Mouse (Mus musculus): ENCODE data around the gene Pim3. TPM values are rescaled to one million over a fixed set of nuclear protein-coding genes. Genes with fewer than 3 reads are reported as not detected.

Gene Pim3
- total RNA-seq, 2 experiments from 2014 or later = 13.4 to 26.0 TPM

DNA sequence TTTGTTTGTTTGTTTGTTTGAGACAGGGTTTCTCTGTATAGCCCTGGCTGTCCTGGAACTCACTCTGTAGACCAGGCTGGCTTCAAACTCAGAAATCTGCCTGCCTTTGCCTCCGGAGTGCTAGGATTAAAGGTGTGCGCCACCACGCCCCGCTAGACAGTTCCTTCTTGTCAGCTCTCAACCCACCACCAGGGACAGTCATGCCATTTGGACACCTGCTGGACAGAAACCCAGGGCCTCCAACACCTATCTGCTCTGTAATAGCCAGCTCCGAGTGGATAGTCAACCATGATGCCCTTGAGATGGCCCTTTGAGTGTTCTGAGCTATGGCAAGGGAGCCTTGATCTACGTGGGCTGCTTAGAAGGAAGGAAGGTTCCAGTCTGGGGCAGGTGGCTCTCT is 26.0 kb upstream of the Pim3 start:
- intact Hi-C loops (cut with DNase I; ENCODE audit: low total_unique reads) = no loop called here
- DNase-seq = no peak

- intact Hi-C loops (cut with DNase I; ENCODE audit: low total_unique reads) = no loop called here
- DNase-seq = no peak
Measured at GRCm38 (mm10) chr15:88836571-88836970, 25.4 kb upstream of the Pim3 start.

- intact Hi-C loops (cut with DNase I; ENCODE audit: low total_unique reads) = no loop called here
- peak; percentile 65 for DNase-seq
Measured at GRCm38 (mm10) chr15:88837199-88837932, 24.6 kb upstream of the Pim3 start.

DNA sequence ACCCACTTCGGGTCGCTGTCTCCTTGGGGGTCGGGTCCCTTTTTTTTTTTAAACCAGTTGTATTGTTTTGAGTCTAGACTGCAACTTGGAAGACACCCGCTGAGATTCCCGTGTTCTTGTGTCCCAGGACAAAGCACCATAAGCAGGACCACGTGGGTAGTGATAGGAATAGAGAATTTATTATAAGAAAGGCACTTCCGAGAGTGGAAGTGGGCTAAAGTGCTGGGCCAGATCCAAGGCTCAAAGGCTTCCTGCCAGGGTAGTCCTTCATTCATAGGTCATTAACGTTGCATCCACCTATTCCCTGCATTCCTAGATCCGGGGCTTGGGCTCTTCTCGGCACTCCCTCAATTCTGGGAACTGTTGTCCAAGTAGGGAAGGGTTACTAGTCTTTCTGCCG is 24.0 kb upstream of the Pim3 start:
- no peak for DNase-seq
- intact Hi-C loops (cut with DNase I; ENCODE audit: low total_unique reads) = no loop called here

DNA sequence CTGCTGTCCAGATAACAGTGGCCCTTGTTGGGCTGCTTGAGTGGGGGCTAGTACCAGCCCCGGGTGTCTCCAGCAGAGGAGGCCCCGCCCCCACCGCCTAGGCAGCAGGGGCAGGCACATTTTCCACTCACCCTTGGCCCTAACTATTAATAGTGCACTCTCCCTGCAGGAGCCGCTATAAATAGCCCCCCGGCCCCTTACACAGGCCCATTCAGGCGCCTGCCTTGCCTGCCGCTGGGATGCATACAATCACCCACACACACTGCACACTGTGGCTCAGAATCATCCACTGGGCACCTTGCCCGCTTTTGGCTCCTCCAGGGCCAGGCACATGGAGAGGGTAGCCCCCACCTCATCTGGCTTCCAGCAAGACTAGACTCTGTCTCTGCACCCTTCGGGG is 22.7 kb upstream of the Pim3 start:
- peak; percentile 73 for DNase-seq
- intact Hi-C loops (cut with DNase I; ENCODE audit: low total_unique reads) = no loop called here

DNA sequence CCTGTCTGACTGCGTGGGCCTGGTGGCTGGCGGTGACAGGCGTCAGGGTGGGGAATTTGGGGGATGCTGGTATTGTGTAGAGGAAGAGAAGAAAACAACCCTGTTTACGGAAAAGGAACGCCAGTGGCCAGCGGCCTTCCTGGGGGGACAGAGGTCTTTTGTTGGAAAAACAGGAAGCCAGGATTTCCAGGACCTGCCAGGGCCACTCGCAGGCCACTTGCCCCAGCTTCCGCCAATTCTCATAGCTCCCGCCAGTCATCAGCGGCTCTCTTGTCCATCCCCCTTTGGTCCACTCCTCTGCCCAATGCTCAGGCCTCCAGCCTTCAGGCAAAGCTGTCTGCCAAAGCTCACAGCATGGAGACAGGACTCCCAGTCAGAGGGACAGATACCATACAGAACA is 21.9 kb upstream of the Pim3 start:
- intact Hi-C loops (cut with DNase I; ENCODE audit: low total_unique reads) = no loop called here
- DNase-seq = no peak

- intact Hi-C loops (cut with DNase I; ENCODE audit: low total_unique reads) = no loop called here
Measured at GRCm38 (mm10) chr15:88841160-88841559, 20.8 kb upstream of the Pim3 start.

GRCm38 (mm10) chr15:88841580-88842299 is 20.2 kb upstream of the Pim3 start:
- intact Hi-C loops (cut with DNase I; ENCODE audit: low total_unique reads) = no loop called here
- DNase-seq = no peak

More at GRCm38 (mm10) chr15:88841160-88841559, 20.8 kb upstream of the Pim3 start:
- no peak for DNase-seq

GRCm38 (mm10) chr15:88842300-88842673 is 19.7 kb upstream of the Pim3 start:
- intact Hi-C loops (cut with DNase I; ENCODE audit: low total_unique reads) = no loop called here
- DNase-seq = no peak

GRCm38 (mm10) chr15:88843486-88844097 is 18.4 kb upstream of the Pim3 start:
- no peak for DNase-seq
- intact Hi-C loops (cut with DNase I; ENCODE audit: low total_unique reads) = no loop called here

GRCm38 (mm10) chr15:88844966-88845365 is 17.0 kb upstream of the Pim3 start:
- intact Hi-C loops (cut with DNase I; ENCODE audit: low total_unique reads) = no loop called here

DNA sequence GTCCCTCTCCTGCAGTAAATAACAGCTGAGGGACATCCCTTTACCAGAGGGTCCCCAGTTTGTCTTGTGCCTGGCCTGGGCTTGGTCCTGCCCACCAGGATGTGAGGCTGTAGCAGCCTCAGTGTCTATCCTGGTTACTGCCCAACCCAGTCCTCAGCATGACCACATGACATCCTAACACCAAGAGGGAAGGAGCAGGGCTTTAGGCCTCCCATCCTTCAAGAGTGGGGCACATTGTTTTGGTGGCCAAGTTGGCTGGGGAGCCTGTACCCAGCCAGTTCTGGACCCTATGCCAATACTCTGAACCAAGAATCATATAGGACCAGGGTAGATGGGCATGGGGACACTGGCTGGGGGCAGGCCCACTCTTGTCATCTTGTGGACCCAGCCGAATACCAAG is 13.3 kb upstream of the Pim3 start:
- intact Hi-C loops (cut with DNase I; ENCODE audit: low total_unique reads) = no loop called here
- no peak for DNase-seq

More at GRCm38 (mm10) chr15:88844966-88845365, 17.0 kb upstream of the Pim3 start:
- no peak for DNase-seq

DNA sequence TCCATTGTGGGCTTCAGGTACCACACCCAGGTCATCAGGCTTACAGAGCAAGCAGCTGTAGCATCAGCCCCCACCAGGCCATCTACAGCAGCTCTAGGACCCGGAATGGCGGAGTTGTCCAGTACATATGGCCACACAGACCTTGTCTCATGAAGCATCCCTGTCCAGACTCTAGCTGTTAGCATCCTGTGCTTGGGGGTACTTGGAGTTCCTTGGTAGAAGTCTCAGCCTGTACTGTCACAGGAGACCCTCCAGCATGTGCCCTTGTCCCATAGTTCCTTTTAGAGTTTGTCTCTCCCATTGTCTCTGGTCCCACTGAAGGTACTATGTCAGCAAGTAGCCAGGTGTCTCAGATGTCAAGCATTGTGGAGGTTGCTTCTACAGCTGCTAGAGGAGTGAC is 12.4 kb upstream of the Pim3 start:
- intact Hi-C loops (cut with DNase I; ENCODE audit: low total_unique reads) = no loop called here
- DNase-seq = no peak

GRCm38 (mm10) chr15:88850146-88850826 is 11.7 kb upstream of the Pim3 start:
- DNase-seq = peak; percentile 84
- intact Hi-C loops (cut with DNase I; ENCODE audit: low total_unique reads) = no loop called here

GRCm38 (mm10) chr15:88851076-88851475 is 10.9 kb upstream of the Pim3 start:
- no peak for DNase-seq
- intact Hi-C loops (cut with DNase I; ENCODE audit: low total_unique reads) = no loop called here

- no peak for DNase-seq
- intact Hi-C loops (cut with DNase I; ENCODE audit: low total_unique reads) = no loop called here
Measured at GRCm38 (mm10) chr15:88851507-88852149, 10.4 kb upstream of the Pim3 start.

GRCm38 (mm10) chr15:88853106-88853505 is 8.9 kb upstream of the Pim3 start:
- intact Hi-C loops (cut with DNase I; ENCODE audit: low total_unique reads) = no loop called here

DNA sequence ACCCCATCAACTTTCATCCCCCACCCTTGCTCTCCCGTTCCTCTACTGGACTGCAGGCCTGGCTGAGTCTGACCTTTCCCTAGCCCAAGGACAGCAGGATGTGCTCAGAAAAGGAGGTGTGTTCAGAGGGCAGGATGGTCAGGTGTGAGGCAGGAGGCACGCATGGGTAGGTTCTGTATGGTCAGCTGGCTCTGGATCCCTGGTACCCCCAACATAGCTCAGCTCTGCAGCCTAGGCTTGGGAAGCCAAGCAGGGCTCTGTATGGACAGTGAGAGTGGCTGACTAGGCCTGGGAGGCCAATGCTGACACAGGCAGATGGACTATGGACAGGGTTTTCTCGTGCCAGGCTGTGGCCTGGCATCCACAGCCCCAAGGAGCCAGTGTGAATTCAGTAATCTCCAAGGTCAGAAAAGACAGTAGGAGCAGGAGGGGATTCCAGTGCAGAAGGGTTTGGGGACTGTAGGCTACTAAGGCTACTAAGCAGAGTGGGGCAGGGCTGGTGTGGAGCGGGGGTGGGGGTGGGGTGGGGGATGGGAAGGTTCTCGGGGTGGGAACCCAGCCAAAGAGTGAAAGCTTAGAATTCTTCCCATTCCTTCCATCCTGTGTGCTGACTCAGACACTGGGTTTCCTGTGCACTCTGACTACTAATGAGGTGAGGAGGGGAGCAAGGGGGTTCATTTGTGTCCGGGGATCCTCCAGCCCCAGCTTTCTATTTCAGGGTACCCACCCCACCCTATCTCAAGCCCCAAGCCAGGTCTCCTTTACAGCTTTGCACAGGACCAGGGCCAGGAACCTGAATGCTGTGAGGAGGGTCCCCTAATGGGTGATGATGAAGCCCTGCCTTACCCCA is 7.6 kb upstream of the Pim3 start:
- DNase-seq = no peak
- intact Hi-C loops (cut with DNase I; ENCODE audit: low total_unique reads) = no loop called here

More at GRCm38 (mm10) chr15:88853106-88853505, 8.9 kb upstream of the Pim3 start:
- DNase-seq = no peak

Data from gastrocnemius, postnatal 14 days (tissue).